Mouse (Mus musculus): ENCODE data around the gene Wt1.

Wt1 gene

DNA sequence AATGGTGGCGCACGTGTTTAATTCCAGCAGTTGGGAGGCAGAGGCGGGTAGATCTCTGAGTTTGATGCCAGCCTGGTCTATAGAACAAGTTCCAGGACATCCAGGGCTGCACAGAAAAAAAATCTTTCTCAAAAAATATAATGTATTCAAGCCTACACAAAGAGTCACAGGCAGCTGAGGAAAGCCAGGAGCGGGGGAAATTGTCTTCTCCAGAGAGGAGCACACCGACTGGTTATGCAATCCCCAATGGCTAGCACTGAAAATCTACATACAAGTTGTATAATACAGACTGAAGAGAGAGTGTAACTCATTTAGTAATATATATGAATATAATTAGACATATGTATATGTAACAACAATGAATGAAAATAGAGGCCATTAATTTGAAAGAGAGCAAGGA, 25.2 kb downstream of the Wt1 start:
- in situ Hi-C loops (cut with MboI; ENCODE audit: low pct_unique_long_range_greater_than_20kb in 1 of 2, low sequenced_read_pairs in 2 of 2, unreplicated experiment in 1 of 2) = no loop called here

DNA sequence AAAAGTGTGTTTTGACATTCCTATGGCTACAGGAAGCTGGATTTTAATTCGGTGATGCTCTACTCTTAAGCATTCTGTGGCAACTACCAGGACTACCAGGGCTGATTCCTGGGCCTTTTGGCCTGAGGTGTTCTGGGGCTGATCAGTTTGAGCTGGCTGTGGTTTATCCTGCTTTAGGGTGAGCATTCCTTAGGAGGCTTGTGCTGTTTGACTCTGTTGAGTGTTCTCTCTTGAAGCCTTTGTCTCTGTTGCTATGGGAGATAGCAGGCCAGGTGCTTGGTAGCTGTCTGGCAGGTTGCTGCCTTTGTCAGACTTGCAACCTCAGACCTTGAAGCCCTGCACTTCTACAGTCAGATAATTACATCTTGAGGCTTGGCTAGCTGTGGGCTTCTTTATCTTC, 26.7 kb downstream of the Wt1 start:
- in situ Hi-C loops (cut with MboI; ENCODE audit: low pct_unique_long_range_greater_than_20kb in 1 of 2, low sequenced_read_pairs in 2 of 2, unreplicated experiment in 1 of 2) = no loop called here

DNA sequence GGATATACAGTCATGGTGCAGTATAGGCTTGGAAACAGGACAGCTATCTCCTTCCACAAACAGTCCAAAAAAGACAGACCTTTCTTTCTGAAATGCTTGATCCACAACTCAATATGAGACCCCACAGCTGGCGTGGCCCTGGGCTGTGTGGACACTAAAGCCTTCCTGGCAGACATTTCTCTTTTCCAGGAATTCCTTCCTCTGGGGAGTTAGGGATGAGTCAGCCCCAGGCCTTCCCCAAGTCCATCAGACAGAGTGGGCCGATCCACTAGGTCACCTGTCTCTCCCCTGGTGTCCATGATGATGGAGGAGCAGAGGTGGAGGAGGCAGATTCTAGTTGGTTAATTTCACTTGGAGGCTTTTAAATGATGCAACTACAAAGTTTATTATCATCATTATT, 34.6 kb downstream of the Wt1 start:
- in situ Hi-C loops (cut with MboI; ENCODE audit: low pct_unique_long_range_greater_than_20kb in 1 of 2, low sequenced_read_pairs in 2 of 2, unreplicated experiment in 1 of 2) = no loop called here

DNA sequence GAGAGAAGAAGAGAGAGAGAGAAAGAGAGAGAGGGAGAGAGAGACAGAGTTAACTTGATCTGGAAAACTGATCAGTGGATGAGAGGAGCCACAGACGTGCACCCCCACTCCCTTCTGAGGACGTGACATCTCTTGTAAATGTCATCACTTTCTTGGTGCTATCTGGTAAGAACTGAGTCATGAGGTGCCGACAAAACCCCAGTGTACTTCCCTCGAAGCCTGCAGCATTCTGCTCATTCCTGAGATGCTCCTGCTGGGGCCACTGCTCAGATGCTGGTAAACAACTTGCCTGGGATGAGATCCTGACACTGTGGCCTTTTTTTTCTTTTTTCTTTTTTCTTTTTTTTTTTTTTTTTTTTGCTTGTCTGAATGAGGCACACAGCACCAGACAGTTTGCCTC, 36.4 kb downstream of the Wt1 start:
- in situ Hi-C loops (cut with MboI; ENCODE audit: low pct_unique_long_range_greater_than_20kb in 1 of 2, low sequenced_read_pairs in 2 of 2, unreplicated experiment in 1 of 2) = no loop called here

DNA sequence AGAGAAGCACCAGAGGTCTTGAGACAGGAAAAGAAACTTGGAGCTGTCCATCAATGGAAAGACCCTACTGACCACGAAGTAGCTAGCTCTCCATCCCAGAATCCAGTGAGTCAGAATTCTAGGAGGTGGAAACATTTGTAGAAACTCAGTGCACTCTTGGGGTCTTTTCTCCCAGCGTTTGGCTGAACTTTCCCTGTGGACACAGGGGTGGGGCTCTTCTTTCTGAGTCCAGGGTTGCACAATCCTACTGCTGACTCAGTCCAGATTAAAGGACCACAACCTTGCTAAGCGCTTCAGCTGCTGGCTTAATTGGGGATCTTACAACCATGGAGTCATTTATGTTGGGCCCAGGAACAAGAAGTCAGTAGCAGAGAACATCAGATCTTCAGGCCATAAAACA, 41.8 kb downstream of the Wt1 start:
- in situ Hi-C loops (cut with MboI; ENCODE audit: low pct_unique_long_range_greater_than_20kb in 1 of 2, low sequenced_read_pairs in 2 of 2, unreplicated experiment in 1 of 2) = no loop called here

DNA sequence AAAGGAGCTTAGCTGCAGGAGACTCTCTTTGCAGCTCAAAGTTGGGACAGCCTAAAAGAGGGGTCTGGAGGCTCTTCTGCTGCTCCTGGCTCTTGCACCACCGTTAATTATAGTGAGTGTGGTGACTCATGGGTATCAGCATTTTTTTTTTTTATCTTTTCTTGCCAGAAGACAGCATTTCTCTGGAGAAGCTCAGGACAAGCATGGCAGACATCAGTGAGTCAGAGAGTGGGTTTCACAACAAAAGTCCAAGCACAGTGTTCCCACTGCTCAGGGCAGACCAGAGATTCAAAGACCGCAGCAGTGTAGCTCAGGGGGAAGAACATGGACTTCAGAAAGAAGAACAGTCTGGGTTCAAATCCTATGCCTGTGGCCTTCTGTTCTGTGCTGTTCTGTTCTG, 47.9 kb downstream of the Wt1 start:
- in situ Hi-C loops (cut with MboI; ENCODE audit: low pct_unique_long_range_greater_than_20kb in 1 of 2, low sequenced_read_pairs in 2 of 2, unreplicated experiment in 1 of 2) = no loop called here

DNA sequence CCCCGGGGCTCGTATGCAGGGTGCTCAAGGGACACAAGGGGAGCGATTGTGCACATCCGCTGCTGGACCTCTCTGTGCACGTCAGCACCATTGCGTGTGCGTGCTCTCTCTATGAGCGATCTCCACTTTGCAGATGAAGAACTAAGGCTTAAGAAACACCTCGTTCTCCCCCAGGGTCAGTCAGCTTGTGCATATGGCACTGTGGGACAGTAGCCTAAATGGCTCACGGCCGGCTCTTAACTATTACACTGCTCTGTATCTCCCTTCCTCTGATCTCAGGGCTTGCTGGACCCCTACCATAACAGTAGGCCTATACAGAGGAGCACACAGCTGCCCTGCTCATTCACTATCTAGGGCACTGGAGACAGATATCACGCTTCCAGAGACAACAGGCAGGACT, 52.5 kb downstream of the Wt1 start:
- in situ Hi-C loops (cut with MboI; ENCODE audit: low pct_unique_long_range_greater_than_20kb in 1 of 2, low sequenced_read_pairs in 2 of 2, unreplicated experiment in 1 of 2) = no loop called here

DNA sequence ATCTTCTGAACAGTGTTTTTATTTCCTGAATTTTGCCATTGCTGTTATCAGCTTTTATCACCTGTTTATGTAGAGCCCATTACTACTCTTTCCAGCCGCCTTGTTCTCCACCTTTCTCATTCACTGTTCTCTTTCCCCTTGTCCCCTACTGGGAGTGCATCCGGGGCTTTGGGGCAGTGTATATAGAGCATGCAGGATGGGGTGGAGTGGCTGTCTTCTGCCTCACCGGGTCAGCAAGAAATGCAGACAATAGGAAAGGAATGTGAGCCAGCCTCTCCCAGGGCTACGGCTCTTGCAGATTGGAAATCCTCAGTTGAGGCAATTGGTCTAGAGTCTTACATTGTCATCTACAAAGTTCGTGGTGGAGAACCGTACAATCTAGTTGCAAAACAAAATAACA, 56.2 kb downstream of the Wt1 start:
- in situ Hi-C loops (cut with MboI; ENCODE audit: low pct_unique_long_range_greater_than_20kb in 1 of 2, low sequenced_read_pairs in 2 of 2, unreplicated experiment in 1 of 2) = no loop called here

DNA sequence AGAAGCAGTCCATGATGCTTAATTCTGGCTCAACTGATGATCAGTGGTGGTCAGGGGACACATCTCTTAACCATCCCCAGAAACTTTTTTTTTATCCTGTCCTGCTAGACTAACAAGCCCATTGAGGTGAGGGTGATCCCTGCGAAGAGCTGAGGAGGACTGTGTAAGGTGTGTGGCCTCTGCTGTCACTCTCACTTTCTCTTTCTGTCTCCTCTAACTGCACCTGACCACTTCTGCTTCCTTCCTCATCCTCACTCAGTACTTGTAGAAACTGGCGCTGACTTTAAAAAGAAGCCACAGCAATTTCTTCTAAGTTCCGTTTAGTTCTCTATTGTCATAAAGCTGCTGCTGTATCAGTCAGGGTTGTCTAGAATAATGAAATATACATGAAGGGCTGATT, 58.8 kb downstream of the Wt1 start:
- in situ Hi-C loops (cut with MboI; ENCODE audit: low pct_unique_long_range_greater_than_20kb in 1 of 2, low sequenced_read_pairs in 2 of 2, unreplicated experiment in 1 of 2) = no loop called here

DNA sequence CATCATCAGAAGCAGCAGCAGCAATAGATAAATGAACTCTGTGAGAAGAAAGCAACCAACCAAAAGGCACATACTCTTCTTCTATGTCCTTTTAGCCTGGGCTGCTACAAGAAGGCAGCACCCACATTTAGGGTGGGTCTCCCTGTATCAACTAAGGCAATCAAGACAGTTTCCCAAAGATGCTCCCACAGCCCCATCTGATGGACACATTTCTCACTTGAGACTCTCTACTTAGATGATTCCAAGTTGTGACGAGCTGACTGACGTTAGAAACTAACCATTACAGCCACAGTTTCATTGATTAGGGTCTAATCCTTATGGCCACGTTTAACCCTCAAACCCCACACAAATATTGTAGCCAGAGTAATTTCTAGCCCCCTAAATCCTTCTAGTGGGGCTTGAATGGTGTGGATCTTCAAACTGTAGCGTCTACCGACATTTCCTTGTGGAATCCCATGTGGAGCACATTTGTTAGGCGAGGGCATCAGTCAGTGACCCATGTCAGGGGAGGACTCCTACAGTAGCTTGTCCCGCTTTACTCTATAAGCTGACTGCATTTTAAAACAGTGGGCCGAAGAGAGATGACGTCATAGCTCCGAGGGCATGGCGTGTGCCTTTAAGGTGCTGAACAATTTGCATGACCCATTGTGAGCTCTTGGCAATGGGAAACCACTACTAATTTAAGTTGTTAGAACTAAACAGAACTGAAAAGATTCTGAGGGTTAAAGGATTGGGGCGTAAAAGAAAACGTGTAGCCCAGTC, 59.6 kb downstream of the Wt1 start:
- in situ Hi-C loops (cut with MboI; ENCODE audit: low pct_unique_long_range_greater_than_20kb in 1 of 2, low sequenced_read_pairs in 2 of 2, unreplicated experiment in 1 of 2) = no loop called here

DNA sequence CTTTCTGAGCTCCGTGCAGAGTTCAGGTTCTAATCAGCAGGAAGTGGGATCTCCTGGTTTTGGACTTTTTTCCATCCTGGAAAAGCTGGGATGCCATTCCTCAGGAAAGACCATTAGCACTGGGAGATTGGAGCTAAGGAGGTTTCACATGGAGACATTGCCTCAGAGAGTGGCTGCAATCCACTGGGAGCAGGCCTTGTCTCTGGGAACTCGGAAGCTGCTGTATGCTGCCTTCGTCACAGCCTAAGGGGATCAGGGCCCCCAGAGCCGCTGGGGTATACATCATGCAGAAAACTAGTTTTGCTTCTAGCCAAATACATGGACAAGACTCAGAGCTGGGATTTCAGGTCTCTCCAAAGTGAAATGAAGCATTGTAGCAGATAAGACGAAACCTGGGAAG, 60.3 kb downstream of the Wt1 start:
- in situ Hi-C loops (cut with MboI; ENCODE audit: low pct_unique_long_range_greater_than_20kb in 1 of 2, low sequenced_read_pairs in 2 of 2, unreplicated experiment in 1 of 2) = no loop called here

DNA sequence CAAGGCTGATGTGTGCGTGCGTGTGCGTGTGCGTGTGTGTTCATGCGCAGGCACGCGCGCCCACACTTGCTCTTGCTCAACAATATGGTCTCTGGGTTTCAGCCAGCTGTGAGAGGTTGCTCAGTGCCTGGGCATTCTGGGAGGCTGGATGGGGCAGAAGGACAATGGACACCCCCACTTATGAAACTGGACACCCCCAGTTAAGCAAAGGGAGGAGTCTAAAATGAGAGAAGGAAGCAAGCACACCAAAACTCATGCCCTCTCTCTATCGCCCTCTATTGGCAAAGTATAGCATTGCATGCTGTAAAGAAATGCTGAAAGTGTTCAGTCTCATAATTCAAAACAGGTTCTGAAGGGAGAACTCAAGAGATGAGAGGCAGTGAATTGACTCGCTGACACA, 61.9 kb downstream of the Wt1 start:
- in situ Hi-C loops (cut with MboI; ENCODE audit: low pct_unique_long_range_greater_than_20kb in 1 of 2, low sequenced_read_pairs in 2 of 2, unreplicated experiment in 1 of 2) = no loop called here

DNA sequence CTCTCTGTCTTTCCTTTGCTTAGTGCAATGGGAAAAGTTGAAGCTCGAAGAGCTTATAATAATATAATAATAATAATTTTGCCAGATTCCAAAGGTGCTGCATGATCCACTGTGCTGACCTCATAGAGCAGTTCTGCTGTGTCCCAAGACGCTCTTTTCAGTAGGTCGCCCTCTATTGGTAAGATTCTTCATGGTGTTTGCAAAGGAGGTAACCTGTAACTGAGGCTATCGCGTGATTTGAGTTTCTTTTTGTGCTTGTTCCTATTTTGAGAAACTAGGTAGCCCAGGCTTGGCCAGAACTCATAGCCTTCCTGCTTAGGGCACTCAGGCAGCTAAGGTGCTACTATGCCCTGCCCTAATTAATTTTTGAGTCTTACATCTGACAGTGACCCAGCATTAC, 63.0 kb downstream of the Wt1 start:
- in situ Hi-C loops (cut with MboI; ENCODE audit: low pct_unique_long_range_greater_than_20kb in 1 of 2, low sequenced_read_pairs in 2 of 2, unreplicated experiment in 1 of 2) = no loop called here

DNA sequence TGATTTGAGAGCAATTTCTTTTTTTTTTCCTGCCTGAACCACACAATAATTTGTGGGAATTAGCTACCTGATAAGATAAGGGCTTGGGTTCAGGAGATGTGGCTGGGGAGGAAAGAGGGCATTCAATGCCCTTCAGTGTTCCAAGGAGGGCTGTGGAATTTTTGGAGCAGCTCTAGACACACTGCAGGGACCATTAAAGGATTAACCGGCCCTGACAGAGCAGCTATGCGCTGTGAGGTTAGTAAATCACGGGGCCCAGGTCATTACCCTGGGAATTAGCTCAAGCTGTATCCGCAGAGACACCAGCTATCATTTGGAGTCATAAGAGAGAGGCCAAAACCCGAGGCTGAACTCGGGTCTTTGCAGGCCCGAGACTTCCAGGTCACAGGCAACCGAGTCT, 73.8 kb downstream of the Wt1 start:
- in situ Hi-C loops (cut with MboI; ENCODE audit: low pct_unique_long_range_greater_than_20kb in 1 of 2, low sequenced_read_pairs in 2 of 2, unreplicated experiment in 1 of 2) = no loop called here

DNA sequence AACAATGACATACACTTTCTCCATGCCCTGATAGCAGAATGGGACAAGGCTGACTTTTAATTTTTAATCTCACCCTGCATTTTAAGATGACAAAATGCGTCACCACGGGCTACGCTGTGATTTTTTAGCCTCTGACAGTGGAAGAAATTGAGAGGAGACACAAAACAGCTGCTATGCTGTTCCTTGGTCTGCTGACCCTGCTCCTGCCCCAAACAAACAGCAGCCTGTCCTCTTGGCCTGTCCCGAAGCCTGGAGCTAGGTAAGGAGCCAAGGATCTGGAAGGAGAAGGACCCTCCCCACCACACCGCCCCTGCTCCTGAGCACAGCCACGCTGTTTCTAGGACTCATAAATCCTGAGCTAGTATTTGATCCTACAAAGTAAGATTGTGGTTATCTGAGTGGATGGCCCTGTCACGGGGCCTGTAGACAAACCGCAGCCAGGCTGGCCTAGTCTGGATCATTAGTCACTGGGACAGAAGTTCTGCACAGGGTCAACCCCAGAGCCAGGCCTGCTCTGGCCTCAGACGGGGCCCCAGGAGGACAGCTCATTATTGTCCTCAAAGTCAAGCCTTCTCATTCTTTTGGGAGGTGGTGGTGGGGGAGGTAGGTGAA, 80.3 kb downstream of the Wt1 start:
- in situ Hi-C loops (cut with MboI; ENCODE audit: low pct_unique_long_range_greater_than_20kb in 1 of 2, low sequenced_read_pairs in 2 of 2, unreplicated experiment in 1 of 2) = no loop called here

DNA sequence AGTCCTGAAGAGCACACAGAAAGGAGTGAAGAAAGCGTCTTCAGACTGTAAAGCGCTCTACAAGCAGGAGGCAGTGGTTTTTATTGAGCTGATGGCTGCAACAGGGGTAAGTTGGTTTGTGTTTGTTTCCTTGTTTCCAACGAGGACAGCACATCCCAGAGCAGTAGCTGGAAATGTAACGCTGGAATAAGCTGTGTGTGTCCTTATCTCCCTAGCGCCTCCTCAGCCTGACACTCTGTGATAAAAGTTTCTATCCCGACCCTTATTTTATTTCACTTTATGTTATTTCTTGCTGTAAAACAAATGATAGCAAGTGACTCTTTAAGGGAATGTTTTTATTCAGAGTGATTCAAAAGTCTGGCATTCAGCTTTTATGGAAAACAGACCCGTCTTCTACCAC, 86.5 kb downstream of the Wt1 start:
- in situ Hi-C loops (cut with MboI; ENCODE audit: low pct_unique_long_range_greater_than_20kb in 1 of 2, low sequenced_read_pairs in 2 of 2, unreplicated experiment in 1 of 2) = no loop called here

DNA sequence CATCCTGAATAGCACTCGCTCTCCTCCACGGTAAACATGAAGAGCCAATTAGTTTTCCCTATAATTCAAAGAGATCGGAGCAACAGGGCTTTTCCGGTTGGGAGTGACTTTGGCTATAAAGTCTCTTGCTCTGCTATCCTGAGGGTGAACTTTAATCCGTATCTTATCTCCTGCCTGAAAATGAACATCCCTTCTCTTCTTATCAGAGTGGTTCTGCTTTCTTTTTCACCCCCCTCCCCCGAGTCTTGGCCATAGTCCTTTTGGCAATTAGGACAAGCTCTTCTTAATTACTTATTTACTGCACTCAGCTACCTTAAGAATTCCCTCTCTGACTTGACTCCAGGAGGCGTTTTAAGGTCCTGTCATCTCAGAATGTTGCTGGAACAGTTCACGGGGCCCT, 89.6 kb downstream of the Wt1 start:
- in situ Hi-C loops (cut with MboI; ENCODE audit: low pct_unique_long_range_greater_than_20kb in 1 of 2, low sequenced_read_pairs in 2 of 2, unreplicated experiment in 1 of 2) = no loop called here

DNA sequence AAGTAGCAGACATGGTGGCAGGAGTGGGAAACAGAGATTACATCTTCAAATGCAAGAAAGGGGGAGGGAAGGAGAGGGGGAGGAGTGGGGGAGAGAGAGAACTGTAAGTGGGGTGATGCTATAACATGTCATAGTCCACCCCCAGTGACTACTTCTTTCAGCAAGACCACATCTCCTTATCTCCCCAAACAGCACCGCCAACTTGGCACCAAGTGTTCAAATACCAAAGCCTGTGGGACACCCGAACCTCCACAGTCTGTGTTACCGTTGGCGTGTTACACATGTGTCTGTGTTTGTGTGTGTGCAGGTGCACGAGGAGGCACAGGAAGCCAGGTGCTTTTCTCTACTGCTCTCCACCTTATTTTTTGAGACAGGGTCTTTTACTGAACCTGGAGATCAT, 92.9 kb downstream of the Wt1 start:
- in situ Hi-C loops (cut with MboI; ENCODE audit: low pct_unique_long_range_greater_than_20kb in 1 of 2, low sequenced_read_pairs in 2 of 2, unreplicated experiment in 1 of 2) = no loop called here

DNA sequence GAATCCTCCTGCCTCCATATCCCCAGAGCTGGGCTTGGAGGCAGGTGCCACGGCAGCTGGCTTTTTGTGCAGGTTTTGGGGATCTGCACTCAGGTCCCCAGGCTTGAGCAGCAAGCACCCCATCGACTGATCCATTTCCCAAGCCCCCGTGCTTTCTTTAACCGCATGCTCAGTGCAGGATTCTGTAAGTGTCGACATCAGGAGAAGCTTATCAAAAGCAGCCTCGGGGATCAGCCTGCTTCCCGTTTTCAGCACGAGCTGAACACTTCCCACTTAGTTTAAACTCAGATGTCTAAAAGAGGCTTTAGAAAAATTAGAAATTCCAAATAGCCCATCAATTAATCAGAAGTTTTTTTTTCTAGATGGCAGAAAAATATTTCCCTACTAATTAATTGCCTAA, 93.3 kb downstream of the Wt1 start:
- in situ Hi-C loops (cut with MboI; ENCODE audit: low pct_unique_long_range_greater_than_20kb in 1 of 2, low sequenced_read_pairs in 2 of 2, unreplicated experiment in 1 of 2) = no loop called here

DNA sequence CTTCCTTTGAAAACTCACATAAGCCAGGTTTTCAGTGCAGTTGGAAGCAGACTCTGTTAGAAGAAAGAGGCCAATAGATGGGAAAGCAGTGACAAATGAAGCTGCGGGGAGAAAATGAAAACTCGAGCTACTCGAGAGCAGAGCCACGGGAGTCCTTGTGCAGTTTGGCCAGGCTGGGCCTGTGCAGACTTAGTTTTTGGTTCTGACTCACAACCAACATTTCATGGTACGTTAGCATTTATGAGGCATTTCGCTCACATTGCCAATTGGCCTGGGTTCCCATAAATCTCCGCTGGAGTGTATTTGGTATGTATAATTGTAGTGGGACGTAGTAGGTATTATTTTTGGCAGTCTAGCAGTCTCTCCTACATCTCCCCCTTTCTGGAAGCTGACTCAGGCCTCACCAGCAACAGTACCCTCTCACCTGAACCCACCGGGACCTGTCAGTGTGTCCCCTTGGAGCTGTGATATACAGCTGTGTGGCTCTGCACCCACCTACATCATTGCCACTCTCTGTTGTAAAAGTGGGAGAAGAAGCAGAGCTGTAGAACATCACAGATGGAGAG, 94.5 kb downstream of the Wt1 start:
- in situ Hi-C loops (cut with MboI; ENCODE audit: low pct_unique_long_range_greater_than_20kb in 1 of 2, low sequenced_read_pairs in 2 of 2, unreplicated experiment in 1 of 2) = no loop called here

Measured in mouse embryonic stem cell (cell line).